Mouse (Mus musculus): ENCODE measurements around the gene Tbc1d15.

GRCm38 (mm10) chr10:115248041-115248440 is 3.2 kb downstream of the Tbc1d15 start:
- TF ChIP-seq TAL1 (IDR thresholded peaks at IDR 0.05; ENCODE audit: low read length): no peak
- TF ChIP-seq GATA1 (IDR thresholded peaks at IDR 0.05; ENCODE audit: low read length): no peak
